Mouse (Mus musculus) left cerebral cortex, adult 2 months (tissue): ENCODE results near the gene Pnrc2. TPM values are rescaled to one million over a fixed set of nuclear protein-coding genes. Genes with fewer than 3 reads are reported as not detected.

Source experiments
- DNase-seq, 2 experiments: peaks; one replicate each; pipeline ENCODE4 v3.0.0; 2021 to 2022; ENCODE audit warnings: low spot score in 2 of 2, mixed read lengths in 1 of 2; ENCODE audit errors: extremely low spot score in 1 of 2
- H3K27ac ChIP-seq: fragments of 200-600 bp; 2 replicates; pipeline ENCODE4 v1.8.1; 2022
- H3K4me3 ChIP-seq: fragments of 200-600 bp; 2 replicates; pipeline ENCODE4 v1.8.1; 2022
- CTCF ChIP-seq: fragments of 200-600 bp; IDR thresholded peaks from 2 replicates; pipeline ENCODE4 v1.8.1; 2022; ENCODE audit warnings: antibody characterized with exemption, mild to moderate bottlenecking, moderate library complexity
- intact Hi-C: fragments of 180-260 bp; cut with DNase I; formaldehyde crosslinking; loops from one replicate; pipeline ENCODE4 v1.15.1; 2025
- total RNA-seq, 2 experiments: library from RNA; stranded (reverse); gene quantifications; 2 replicates each; pipeline ENCODE4 v1.2.3; 2021

The Pnrc2 gene
- total RNA-seq, 2 experiments from 2014 or later, result 41.1 to 41.7 TPM

- no peak for TF ChIP-seq CTCF
- Histone ChIP-seq H3K4me3 (peak overlapping the region; percentile 25), H3K27ac (peak overlapping the region; percentile 74)
- intact Hi-C loops, result loop anchor here (1.0 to 2.0 kb wide), 3 partner anchors 46 to 75 kb away; no protein-coding TSS in a partner anchor
- DNase-seq, result peak; percentile 68 to 72
These were observed 3.0 kb upstream of the Pnrc2 start for GRCm38 (mm10) chr4:135876583-135877020.

DNA sequence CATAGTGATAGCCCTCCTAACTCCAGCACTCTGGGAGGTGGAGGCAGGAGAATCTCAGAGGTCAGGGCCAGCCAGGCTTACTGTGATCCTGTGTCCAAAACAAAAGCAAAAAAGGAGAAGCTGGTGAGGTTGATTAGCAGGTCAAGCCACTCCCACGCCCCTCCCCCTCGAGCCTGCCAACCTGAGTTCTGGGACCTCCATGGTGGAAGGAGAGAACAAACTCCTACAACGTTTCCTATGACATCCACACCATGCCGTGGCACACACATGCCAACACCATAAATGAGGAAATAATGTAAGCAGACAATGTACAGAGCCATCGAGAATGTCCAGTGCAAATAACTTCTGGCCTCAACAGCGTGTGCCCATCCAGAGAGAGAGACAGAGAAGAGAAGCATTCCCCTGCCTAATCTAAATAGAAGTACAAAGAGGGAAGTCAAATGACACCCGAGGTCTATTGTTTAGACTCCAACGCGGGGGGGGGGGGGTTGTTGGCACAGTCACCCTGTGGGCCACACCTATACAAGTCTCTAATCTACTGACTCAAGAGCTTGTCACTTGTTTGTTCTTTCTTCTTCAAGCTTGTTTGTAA lies 2.4 kb upstream of the Pnrc2 start:
- DNase-seq, result no peak
- Histone ChIP-seq H3K27ac (no peak overlapping the region; the same call in 1 of the 2 replicates), H3K4me3 (no peak overlapping the region; the same call in 1 of the 2 replicates)
- no peak for TF ChIP-seq CTCF
- intact Hi-C loops, result loop anchor here (2.0 kb wide), 2 partner anchors 45 to 53 kb away; no protein-coding TSS in a partner anchor

GRCm38 (mm10) chr4:135875546-135875945 lies 1.9 kb upstream of the Pnrc2 start:
- peak; percentile 5 for TF ChIP-seq CTCF
- no peak overlapping the region; the same call in 1 of the 2 replicates for H3K27ac ChIP-seq
- H3K4me3 ChIP-seq, result no peak overlapping the region
- intact Hi-C loops, result no loop called here
- no peak for DNase-seq

DNA sequence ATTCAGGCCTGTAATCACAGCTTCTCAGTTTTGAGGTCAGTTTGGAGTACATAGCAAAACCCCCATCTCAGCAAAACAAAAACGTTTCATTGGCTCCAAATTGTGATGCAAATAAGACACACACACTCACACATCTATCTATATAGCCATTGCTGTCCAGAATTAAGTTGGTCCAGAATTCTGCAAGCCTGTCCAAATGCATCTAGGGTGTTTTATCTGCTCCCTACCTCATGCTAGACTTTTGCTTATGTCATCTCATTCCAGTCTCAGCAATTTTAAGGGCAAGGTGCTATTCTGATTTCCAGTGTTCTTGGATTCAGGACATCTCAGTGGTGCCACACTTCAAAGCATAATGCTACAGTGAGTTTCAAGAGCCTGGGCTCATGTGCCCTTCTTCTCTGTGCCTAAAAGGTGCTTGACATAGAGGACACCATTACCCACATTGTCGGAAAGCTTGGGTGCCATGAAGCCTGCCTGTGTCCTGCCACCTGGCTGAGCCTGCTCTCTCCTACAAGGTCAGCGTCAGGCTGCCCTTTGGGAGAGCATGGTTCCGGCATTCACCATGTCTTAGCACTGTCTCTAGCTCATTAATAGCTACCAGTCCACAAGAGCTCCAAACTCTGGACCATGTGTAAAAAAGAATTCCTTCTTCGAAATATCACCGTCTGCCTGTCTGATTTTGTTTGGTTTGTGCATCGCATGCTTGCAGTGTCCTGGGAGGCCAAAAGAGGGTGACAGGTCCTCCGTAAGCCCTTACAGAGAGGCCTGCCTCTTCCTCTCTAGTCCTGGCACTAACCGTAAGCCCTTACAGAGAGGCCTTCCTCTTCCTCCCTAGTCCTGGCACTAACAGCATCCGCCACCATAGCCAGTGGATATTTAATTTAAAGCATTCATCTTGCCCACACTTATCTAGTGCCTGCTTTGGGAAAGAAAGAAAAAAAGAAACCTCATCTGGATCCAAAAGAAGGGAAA lies 1.2 kb upstream of the Pnrc2 start:
- peak overlapping the region; percentile 98 for H3K27ac ChIP-seq
- H3K4me3 ChIP-seq, result no peak overlapping the region
- no peak for TF ChIP-seq CTCF
- no peak for DNase-seq
- intact Hi-C loops, result no loop called here

- no peak for DNase-seq
- intact Hi-C loops, result loop anchor here (1.0 kb wide), 1 partner anchor 16 kb away; no protein-coding TSS in a partner anchor
- TF ChIP-seq CTCF, result no peak
These were observed 860 bp downstream of the Pnrc2 start for GRCm38 (mm10) chr4:135872589-135873391.

GRCm38 (mm10) chr4:135872015-135872414 lies 1.6 kb downstream of the Pnrc2 start:
- no peak for DNase-seq
- peak overlapping the region; percentile 78 for H3K4me3 ChIP-seq
- H3K27ac ChIP-seq, result no peak overlapping the region
- TF ChIP-seq CTCF, result no peak
- intact Hi-C loops, result no loop called here

More at GRCm38 (mm10) chr4:135872589-135873391, 860 bp downstream of the Pnrc2 start:
- Histone ChIP-seq H3K27ac (peak overlapping the region; percentile 98), H3K4me3 (peak overlapping the region; percentile 78)

- intact Hi-C loops, result no loop called here
- Histone ChIP-seq H3K27ac (0 out of 2 replicates have a peak overlapping the region, but pooled peaks have one; percentile 20), H3K4me3 (peak overlapping the region; percentile 13)
- no peak for TF ChIP-seq CTCF
- DNase-seq, result no peak
These were observed 3.2 kb downstream of the Pnrc2 start for GRCm38 (mm10) chr4:135870227-135871023.

DNA sequence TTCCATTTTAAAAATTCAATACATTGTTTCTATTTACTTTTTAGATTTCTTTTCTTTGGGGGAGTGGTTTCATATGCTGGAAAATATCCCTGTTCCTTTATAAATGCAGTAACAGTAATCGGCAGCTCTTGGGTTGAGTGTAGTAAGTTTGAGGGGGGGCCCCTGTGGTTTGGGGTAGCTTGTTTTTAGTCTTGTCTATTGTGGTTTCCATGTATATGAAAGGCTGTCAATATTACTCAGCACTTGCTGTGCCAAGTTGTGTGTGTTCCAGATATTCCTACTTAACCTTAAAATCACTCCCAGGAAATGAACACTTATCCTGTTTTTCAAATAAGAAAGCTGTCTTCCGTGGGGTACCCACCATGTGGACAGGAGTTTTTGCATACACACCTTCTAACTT lies 4.7 kb downstream of the Pnrc2 start:
- intact Hi-C loops, result no loop called here
- Histone ChIP-seq H3K4me3 (no peak overlapping the region), H3K27ac (no peak overlapping the region)
- no peak for TF ChIP-seq CTCF
- no peak for DNase-seq

DNA sequence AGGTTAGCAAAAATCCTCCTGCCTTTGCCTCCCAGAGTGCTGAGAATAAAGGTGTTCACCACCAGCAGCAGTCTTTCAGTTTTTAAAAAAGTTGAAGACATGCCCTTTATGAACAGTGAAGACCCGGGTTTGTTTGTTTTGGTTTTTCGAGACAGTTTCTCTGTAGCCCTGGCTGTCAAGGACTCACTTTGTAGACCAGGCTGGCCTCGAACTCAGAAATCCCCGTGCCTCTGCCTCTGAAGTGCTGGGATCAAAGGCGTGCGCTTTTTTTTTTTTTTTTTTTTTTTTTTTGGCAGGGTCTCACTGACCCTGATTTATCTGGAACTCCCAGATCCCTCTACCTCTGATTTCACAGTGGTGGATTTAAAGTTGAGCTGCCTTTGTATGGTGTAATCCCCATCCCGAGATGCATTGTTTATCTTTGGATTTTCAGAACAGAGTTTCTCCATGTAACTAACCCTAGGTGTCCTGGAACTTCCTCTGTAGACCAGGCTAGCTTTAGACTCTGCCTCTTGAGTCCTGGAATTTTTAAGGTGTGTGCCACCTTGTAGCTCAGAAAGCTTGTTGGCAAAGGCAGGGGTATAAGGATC lies 16.0 kb downstream of the Pnrc2 start:
- intact Hi-C loops, result loop anchor here (5.0 kb wide), 1 partner anchor 35 kb away; no protein-coding TSS in a partner anchor
- DNase-seq, result no peak
- no peak for TF ChIP-seq CTCF
- peak overlapping the region; percentile 90 for H3K4me3 ChIP-seq
- no peak overlapping the region for H3K27ac ChIP-seq
